Mouse (Mus musculus) limb, embryonic 14.5 days (tissue): ENCODE data around the gene Gm11639. TPM values are rescaled to one million over a fixed set of nuclear protein-coding genes. Genes with fewer than 3 reads are reported as not detected.

ENCODE experiments used
- ATAC-seq: fragments of 200-750 bp; cut with Nextera tagmentation; 2 replicates; pipeline ENCODE4 v1.8.0; 2017; ENCODE audit warnings: low read depth, moderate number of reproducible peaks, moderate TSS enrichment; ENCODE audit not compliant: low FRiP score
- DNase-seq: peaks from one replicate; pipeline ENCODE4 v3.0.0-alpha.2; 2015; ENCODE audit warnings: low spot score
- H3K27ac ChIP-seq: fragments of 300-500 bp; sonication (generic); replicated peaks from 2 replicates; pipeline ENCODE4 v1.5.1; 2014; ENCODE audit warnings: low read depth, mild to moderate bottlenecking, low read length, moderate library complexity, mixed read lengths
- H3K27me3 ChIP-seq: fragments of 300-500 bp; sonication (generic); 2 replicates; pipeline ENCODE4 v1.6.1; 2014; ENCODE audit warnings: low read length, mixed read lengths; ENCODE audit not compliant: control insufficient read depth, insufficient read depth
- H3K36me3 ChIP-seq: fragments of 300-500 bp; sonication (generic); 2 replicates; pipeline ENCODE4 v1.6.1; 2014; ENCODE audit warnings: mild to moderate bottlenecking, low read length, moderate library complexity, mixed read lengths; ENCODE audit not compliant: control insufficient read depth, insufficient read depth
- H3K4me1 ChIP-seq: fragments of 300-500 bp; sonication (generic); 2 replicates; pipeline ENCODE4 v1.6.1; 2014; ENCODE audit warnings: antibody characterized with exemption, low read length, mixed read lengths; ENCODE audit not compliant: control insufficient read depth, insufficient read depth
- H3K4me2 ChIP-seq: fragments of 300-500 bp; sonication (generic); replicated peaks from 2 replicates; pipeline ENCODE4 v1.6.1; 2014; ENCODE audit warnings: low read depth, mild to moderate bottlenecking, low read length, moderate library complexity; ENCODE audit not compliant: severe bottlenecking
- H3K4me3 ChIP-seq: fragments of 300-500 bp; sonication (generic); replicated peaks from 2 replicates; pipeline ENCODE4 v1.5.1; 2014; ENCODE audit warnings: low read length
- H3K9ac ChIP-seq: fragments of 300-500 bp; sonication (generic); 2 replicates; pipeline ENCODE4 v1.6.1; 2014; ENCODE audit warnings: mild to moderate bottlenecking, low read depth, low read length, moderate library complexity; ENCODE audit not compliant: severe bottlenecking
- H3K9me3 ChIP-seq: fragments of 300-500 bp; sonication (generic); 2 replicates; pipeline ENCODE4 v1.6.1; 2016; ENCODE audit warnings: low read length; ENCODE audit not compliant: control insufficient read depth
- POLR2A ChIP-seq: fragments of 200-500 bp; IDR thresholded peaks from 2 replicates; pipeline ENCODE4 v1.8.0; 2012; ENCODE audit warnings: inconsistent platforms, mild to moderate bottlenecking, moderate library complexity, borderline replicate concordance; ENCODE audit not compliant: insufficient read depth, insufficient read length; ENCODE audit errors: extremely low read depth
- WGBS: fragments of 180-500 bp; shearing (Covaris S2); extraction: QIAGEN DNeasy Blood & Tissue Kit; methylation state at CpG from one replicate; pipeline ENCODE4 v1.1.7; 2014; 5-methylcytosine and 5-hydroxymethylcytosine counted together
- polyA plus RNA-seq, 2 experiments: library from polyadenylated mRNA; depleted of rRNA in 1 of 2; stranded (reverse) in 1 of 2; unstranded in 1 of 2; fragments of >200 nt; fragmentation: Nextera tagmentation in 1 of 2; extraction: Ambion mirVana in 1 of 2; gene quantifications; 2 replicates each; pipeline versions ENCODE4 v1.2.1 to v1.2.3; 2012 to 2014

Gm11639 gene
- polyA plus RNA-seq, 2 experiments, result under 0.01 to 0.01 TPM

GRCm38 (mm10) chr11:104981342-104982055 is 296.0 kb downstream of the Gm11639 start:
- H3K4me2 ChIP-seq, result no peak overlapping the region
- WGBS, result 56% methylated on average over 15 of the region's 15 CpGs

GRCm38 (mm10) chr11:105009232-105009631 is 323.7 kb downstream of the Gm11639 start:
- Histone ChIP-seq H3K36me3 (no peaks in the 10 kb centered on the region), H3K27me3 (no peaks in the 10 kb centered on the region), H3K4me2 (no peak overlapping the region), H3K27ac (no peak overlapping the region), H3K4me3 (no peak overlapping the region), H3K4me1 (no peaks in the 10 kb centered on the region), H3K9ac (no peak overlapping the region), H3K9me3 (no peaks in the 10 kb centered on the region)
- ATAC-seq, result no peak
- no peak for TF ChIP-seq POLR2A
- 63% methylated on average over 2 of the region's 2 CpGs for WGBS
- DNase-seq, result no peak

More at GRCm38 (mm10) chr11:104981342-104982055, 296.0 kb downstream of the Gm11639 start:
- H3K4me1 ChIP-seq, result no peaks in the 10 kb centered on the region
- no peaks in the 10 kb centered on the region for H3K27me3 ChIP-seq
- DNase-seq, result no peak
- H3K9me3 ChIP-seq, result no peaks in the 10 kb centered on the region
- TF ChIP-seq POLR2A, result no peak
- H3K27ac ChIP-seq, result no peak overlapping the region
- H3K4me3 ChIP-seq, result no peak overlapping the region
- no peak overlapping the region for H3K9ac ChIP-seq
- no peak for ATAC-seq
- H3K36me3 ChIP-seq, result no peaks in the 10 kb centered on the region

- no peak for TF ChIP-seq POLR2A
- H3K27ac ChIP-seq, result no peak overlapping the region
- H3K4me3 ChIP-seq, result no peak overlapping the region
- DNase-seq, result no peak
- no peaks in the 10 kb centered on the region for H3K9me3 ChIP-seq
- no peak overlapping the region for H3K9ac ChIP-seq
- ATAC-seq, result no peak
- no peaks in the 10 kb centered on the region for H3K27me3 ChIP-seq
- 66% methylated on average over 7 of the region's 7 CpGs for WGBS
- no peak overlapping the region for H3K4me2 ChIP-seq
- H3K4me1 ChIP-seq, result no peaks in the 10 kb centered on the region
- H3K36me3 ChIP-seq, result no peaks in the 10 kb centered on the region
Observed at GRCm38 (mm10) chr11:105021071-105021470, 335.6 kb downstream of the Gm11639 start.

GRCm38 (mm10) chr11:105028744-105029348 is 343.3 kb downstream of the Gm11639 start:
- Histone ChIP-seq H3K27me3 (no peaks in the 10 kb centered on the region), H3K4me1 (no peaks in the 10 kb centered on the region), H3K4me2 (no peak overlapping the region), H3K27ac (no peak overlapping the region), H3K36me3 (no peaks in the 10 kb centered on the region), H3K4me3 (no peak overlapping the region), H3K9ac (no peak overlapping the region), H3K9me3 (no peaks in the 10 kb centered on the region)
- 35% methylated on average over 6 of the region's 6 CpGs for WGBS
- no peak for ATAC-seq
- TF ChIP-seq POLR2A, result no peak
- no peak for DNase-seq

- no peak for DNase-seq
- no peaks in the 10 kb centered on the region for H3K36me3 ChIP-seq
- H3K27me3 ChIP-seq, result no peaks in the 10 kb centered on the region
- ATAC-seq, result no peak
- H3K4me1 ChIP-seq, result no peaks in the 10 kb centered on the region
- WGBS, result 74% methylated on average over 8 of the region's 8 CpGs
- no peak overlapping the region for H3K27ac ChIP-seq
- H3K9me3 ChIP-seq, result no peaks in the 10 kb centered on the region
- H3K4me2 ChIP-seq, result no peak overlapping the region
- H3K4me3 ChIP-seq, result no peak overlapping the region
- TF ChIP-seq POLR2A, result no peak
- no peak overlapping the region for H3K9ac ChIP-seq
Observed at GRCm38 (mm10) chr11:105029525-105029924, 344.0 kb downstream of the Gm11639 start.

GRCm38 (mm10) chr11:105030229-105030628 is 344.7 kb downstream of the Gm11639 start:
- WGBS, result 83% methylated on average over 6 of the region's 6 CpGs
- no peaks in the 10 kb centered on the region for H3K27me3 ChIP-seq
- H3K9me3 ChIP-seq, result no peaks in the 10 kb centered on the region
- no peak for DNase-seq
- ATAC-seq, result no peak
- no peak overlapping the region for H3K4me3 ChIP-seq
- no peaks in the 10 kb centered on the region for H3K4me1 ChIP-seq
- no peaks in the 10 kb centered on the region for H3K36me3 ChIP-seq
- H3K27ac ChIP-seq, result no peak overlapping the region
- no peak for TF ChIP-seq POLR2A
- H3K9ac ChIP-seq, result no peak overlapping the region
- H3K4me2 ChIP-seq, result no peak overlapping the region
